Mouse (Mus musculus) megakaryocyte, adult 5-6 weeks (primary cell): Measurements from ENCODE around the gene Col27a1. TPM values are rescaled to one million over a fixed set of nuclear protein-coding genes. Genes with fewer than 3 reads are reported as not detected.
A peak's percentile ranks its signal among the peaks of the same experiment; 100 is the strongest.

Source experiments
- ATAC-seq: 2 replicates; pipeline ENCODE4 v1.8.0; 2016; ENCODE audit warnings: mild to moderate bottlenecking, inconsistent platforms; ENCODE audit not compliant: poor library complexity, severe bottlenecking
- total RNA-seq, 2 experiments: library from RNA; stranded (forward) in 1 of 2; stranded (reverse) in 1 of 2; fragments of 153-499, 151-499 nt in 1 of 2; fragments of 221-1000, 200-1000 nt in 1 of 2; gene quantifications; 2 replicates each; pipeline versions ENCODE4 v1.2.3 to v1.2.4; 2015 to 2017

Col27a1 gene
- total RNA-seq, 2 experiments from 2014 or later: 0.42 to 0.44 TPM

- no peak for ATAC-seq
Observed at GRCm38 (mm10) chr4:63258096-63258495, 44.3 kb downstream of the Col27a1 start.

GRCm38 (mm10) chr4:63259066-63259465, 45.3 kb downstream of the Col27a1 start:
- ATAC-seq: no peak

- ATAC-seq: no peak
Observed at GRCm38 (mm10) chr4:63260506-63260905, 46.7 kb downstream of the Col27a1 start.

- no peak for ATAC-seq
Observed at GRCm38 (mm10) chr4:63262941-63263340, 49.1 kb downstream of the Col27a1 start.

- ATAC-seq: no peak
Observed at GRCm38 (mm10) chr4:63266276-63266675, 52.5 kb downstream of the Col27a1 start.

GRCm38 (mm10) chr4:63267121-63267520, 53.3 kb downstream of the Col27a1 start:
- ATAC-seq: no peak

- no peak for ATAC-seq
Observed at GRCm38 (mm10) chr4:63267586-63267985, 53.8 kb downstream of the Col27a1 start.

- no peak for ATAC-seq
Observed at GRCm38 (mm10) chr4:63268777-63269176, 55.0 kb downstream of the Col27a1 start.

- ATAC-seq: no peak
Observed at GRCm38 (mm10) chr4:63274516-63274915, 60.7 kb downstream of the Col27a1 start.

GRCm38 (mm10) chr4:63275251-63275650, 61.4 kb downstream of the Col27a1 start:
- ATAC-seq: no peak

- ATAC-seq: no peak
Observed at GRCm38 (mm10) chr4:63276571-63276970, 62.8 kb downstream of the Col27a1 start.

- ATAC-seq: no peak
Observed at GRCm38 (mm10) chr4:63278821-63279220, 65.0 kb downstream of the Col27a1 start.

- ATAC-seq: no peak
Observed at GRCm38 (mm10) chr4:63281694-63282093, 67.9 kb downstream of the Col27a1 start.

- no peak for ATAC-seq
Observed at GRCm38 (mm10) chr4:63283319-63283718, 69.5 kb downstream of the Col27a1 start.

- ATAC-seq: no peak
Observed at GRCm38 (mm10) chr4:63286034-63286433, 72.2 kb downstream of the Col27a1 start.

GRCm38 (mm10) chr4:63288497-63288896, 74.7 kb downstream of the Col27a1 start:
- peak; percentile 67 for ATAC-seq

GRCm38 (mm10) chr4:63290081-63290480, 76.3 kb downstream of the Col27a1 start:
- no peak for ATAC-seq

- no peak for ATAC-seq
Observed at GRCm38 (mm10) chr4:63291075-63291474, 77.3 kb downstream of the Col27a1 start.

GRCm38 (mm10) chr4:63291658-63292057, 77.9 kb downstream of the Col27a1 start:
- no peak for ATAC-seq

GRCm38 (mm10) chr4:63295641-63296040, 81.8 kb downstream of the Col27a1 start:
- no peak for ATAC-seq

GRCm38 (mm10) chr4:63296263-63296662, 82.5 kb downstream of the Col27a1 start:
- ATAC-seq: no peak

GRCm38 (mm10) chr4:63296876-63297275, 83.1 kb downstream of the Col27a1 start:
- ATAC-seq: no peak

- ATAC-seq: no peak
Observed at GRCm38 (mm10) chr4:63298191-63298590, 84.4 kb downstream of the Col27a1 start.

GRCm38 (mm10) chr4:63302641-63303040, 88.8 kb downstream of the Col27a1 start:
- ATAC-seq: no peak
